Mouse (Mus musculus): Measurements from ENCODE around the gene Fhit.
"Not testable (repeated sequence)": the region's sequence is repeated elsewhere in the genome, so short reads cannot be mapped to it uniquely, and the experiment has no call there.

Fhit gene

GRCm38 (mm10) chr14:11161751-11162231 is at the start of gene Fhit:
Gene Fhit, minus strand, starts transcription at chr14:11162035.
- DNase-seq, result peak; percentile 83

GRCm38 (mm10) chr14:11206786-11207185 is 45.0 kb upstream of the Fhit start:
- DNase-seq, result no peak

GRCm38 (mm10) chr14:11160806-11161450 is 907 bp downstream of the Fhit start:
- DNase-seq, result peak; percentile 52

- no peak for DNase-seq
Observed at GRCm38 (mm10) chr14:11159641-11160040, 2.2 kb downstream of the Fhit start.

GRCm38 (mm10) chr14:11159021-11159420 is 2.8 kb downstream of the Fhit start:
- DNase-seq, result no peak

GRCm38 (mm10) chr14:11157741-11158140 is 4.1 kb downstream of the Fhit start:
- no peak for DNase-seq

GRCm38 (mm10) chr14:11151634-11152321 is 10.1 kb downstream of the Fhit start:
- no peak for DNase-seq

- DNase-seq, result no peak
Observed at GRCm38 (mm10) chr14:11133787-11134735, 27.8 kb downstream of the Fhit start.

- no peak for DNase-seq
Observed at GRCm38 (mm10) chr14:11132637-11133474, 29.0 kb downstream of the Fhit start.

- DNase-seq, result no peak
Observed at GRCm38 (mm10) chr14:11125096-11125495, 36.7 kb downstream of the Fhit start.

GRCm38 (mm10) chr14:11119076-11119475 is 42.8 kb downstream of the Fhit start:
- no peak for DNase-seq

GRCm38 (mm10) chr14:11085596-11085995 is 76.2 kb downstream of the Fhit start:
- DNase-seq, result no peak

- DNase-seq, result no peak
Observed at GRCm38 (mm10) chr14:11083946-11084345, 77.9 kb downstream of the Fhit start.

- DNase-seq, result no peak
Observed at GRCm38 (mm10) chr14:11083462-11083861, 78.4 kb downstream of the Fhit start.

- no peak for DNase-seq
Observed at GRCm38 (mm10) chr14:11063594-11063993, 98.2 kb downstream of the Fhit start.

- no peak for DNase-seq
Observed at GRCm38 (mm10) chr14:11060221-11060620, 101.6 kb downstream of the Fhit start.

GRCm38 (mm10) chr14:11039503-11040300 is 122.1 kb downstream of the Fhit start:
- DNase-seq, result not testable (repeated sequence)

GRCm38 (mm10) chr14:11021391-11021790 is 140.4 kb downstream of the Fhit start:
- DNase-seq, result no peak

- DNase-seq, result no peak
Observed at GRCm38 (mm10) chr14:10978651-10979050, 183.2 kb downstream of the Fhit start.

GRCm38 (mm10) chr14:10941647-10942046 is 220.2 kb downstream of the Fhit start:
- no peak for DNase-seq

- DNase-seq, result no peak
Observed at GRCm38 (mm10) chr14:10933667-10934066, 228.2 kb downstream of the Fhit start.
